Mouse (Mus musculus) liver, embryonic 16.5 days (tissue): Measurements from ENCODE around the gene Zscan10. TPM values are rescaled to one million over a fixed set of nuclear protein-coding genes. Genes with fewer than 3 reads are reported as not detected.

Source experiments
- ATAC-seq: fragments of 200-750 bp; cut with Nextera tagmentation; 2 replicates; pipeline ENCODE4 v1.8.0; 2017; ENCODE audit warnings: low read depth, mild to moderate bottlenecking, moderate number of reproducible peaks, moderate library complexity
- H3K27ac ChIP-seq: fragments of 300-500 bp; sonication (generic); 2 replicates; pipeline ENCODE4 v1.5.1; 2014; ENCODE audit warnings: mild to moderate bottlenecking, low read length
- H3K27me3 ChIP-seq: fragments of 300-500 bp; sonication (generic); 2 replicates; pipeline ENCODE4 v1.6.1; 2014; ENCODE audit warnings: low read depth, low read length, mixed read lengths; ENCODE audit not compliant: control insufficient read depth, insufficient read depth
- H3K36me3 ChIP-seq: fragments of 300-500 bp; sonication (generic); 2 replicates; pipeline ENCODE4 v1.6.1; 2014; ENCODE audit warnings: mild to moderate bottlenecking; ENCODE audit not compliant: control insufficient read depth, insufficient read depth
- H3K4me1 ChIP-seq: fragments of 300-500 bp; sonication (generic); 2 replicates; pipeline ENCODE4 v1.6.1; 2014; ENCODE audit warnings: low read depth, low read length, mixed read lengths; ENCODE audit not compliant: control insufficient read depth
- H3K4me2 ChIP-seq: fragments of 300-500 bp; sonication (generic); 2 replicates; pipeline ENCODE4 v1.6.1; 2014; ENCODE audit warnings: low read depth, low read length, mixed read lengths
- H3K4me3 ChIP-seq: fragments of 300-500 bp; sonication (generic); 2 replicates; pipeline ENCODE4 v1.5.1; 2014; ENCODE audit warnings: low read depth, mild to moderate bottlenecking, low read length
- H3K9ac ChIP-seq: fragments of 300-500 bp; sonication (generic); 2 replicates; pipeline ENCODE4 v1.6.1; 2014; ENCODE audit warnings: low read depth, low read length
- H3K9me3 ChIP-seq: fragments of 300-500 bp; sonication (generic); replicated peaks from 2 replicates; pipeline ENCODE4 v1.6.1; 2016; ENCODE audit warnings: low read length; ENCODE audit not compliant: control insufficient read depth
- WGBS: fragments of 180-500 bp; shearing (Covaris S2); extraction: QIAGEN DNeasy Blood & Tissue Kit; methylation state at CpG from one replicate; pipeline ENCODE4 v1.1.7; 2014; ENCODE audit not compliant: insufficient replicate concordance; 5-methylcytosine and 5-hydroxymethylcytosine counted together
- polyA plus RNA-seq: library from polyadenylated mRNA; unstranded; fragments of >200 nt; fragmentation: Nextera tagmentation; extraction: Ambion mirVana; gene quantifications from 2 replicates; pipeline ENCODE4 v1.2.1, GENCODE M21; 2015

The Zscan10 gene
- polyA plus RNA-seq, 1 experiment from 2014 or later, result not detected

DNA sequence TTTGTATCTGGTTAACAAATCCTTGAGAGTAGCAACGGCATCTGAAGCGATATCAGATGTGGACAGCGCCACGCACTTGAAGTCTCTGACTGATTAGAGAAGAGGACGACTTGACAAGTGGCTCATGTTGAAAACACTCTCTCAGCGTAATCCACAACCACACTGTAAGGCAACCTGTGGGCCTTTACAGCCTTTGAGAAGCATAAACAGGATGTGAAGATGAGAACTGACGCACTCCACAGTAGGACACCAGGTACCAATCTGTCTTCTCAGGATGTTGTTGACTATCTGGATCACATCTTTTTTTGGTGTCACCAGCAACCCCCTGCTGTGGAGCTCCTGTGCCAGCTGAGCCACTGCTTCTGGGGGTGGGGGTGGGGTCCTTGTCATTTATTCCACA, 19.7 kb downstream of the Zscan10 start:
- H3K27ac ChIP-seq, result no peak overlapping the region
- no peaks in the 10 kb centered on the region for H3K9me3 ChIP-seq
- no peak overlapping the region for H3K4me2 ChIP-seq
- H3K27me3 ChIP-seq, result peaks cover 7% of the 10 kb centered on the region
- 45% methylated on average over 7 of the region's 7 CpGs for WGBS
- ATAC-seq, result no peak
- H3K4me1 ChIP-seq, result no peaks in the 10 kb centered on the region
- H3K4me3 ChIP-seq, result no peak overlapping the region
- H3K9ac ChIP-seq, result no peak overlapping the region
- H3K36me3 ChIP-seq, result no peaks in the 10 kb centered on the region

DNA sequence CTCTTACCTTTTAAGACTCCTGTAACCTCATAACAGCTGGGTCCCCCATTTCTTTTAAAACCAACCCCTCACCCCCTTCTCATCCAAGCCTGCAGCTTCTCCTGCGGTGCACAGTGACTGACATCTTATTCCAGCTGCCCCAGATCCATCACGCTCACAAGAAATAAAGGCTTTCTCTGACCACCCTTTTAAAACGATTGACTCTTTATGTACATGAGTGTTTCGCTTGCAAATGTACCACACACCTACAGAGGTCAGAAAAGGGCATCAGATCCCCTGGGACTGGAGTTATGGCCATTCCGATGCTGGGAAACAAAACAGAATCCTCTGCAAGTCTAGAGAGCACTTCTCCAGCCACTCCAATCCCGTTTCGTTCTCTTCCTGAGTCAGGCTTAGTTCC, 27.2 kb downstream of the Zscan10 start:
- no peak overlapping the region for H3K4me3 ChIP-seq
- no peak for ATAC-seq
- H3K27me3 ChIP-seq, result 0 out of 2 replicates have a peak, but pooled peaks cover 3% of the 10 kb centered on the region
- no peak overlapping the region for H3K27ac ChIP-seq
- no peak overlapping the region for H3K9ac ChIP-seq
- H3K4me2 ChIP-seq, result no peak overlapping the region
- WGBS, result 42% methylated on average over 7 of the region's 7 CpGs
- no peaks in the 10 kb centered on the region for H3K9me3 ChIP-seq
- no peaks in the 10 kb centered on the region for H3K4me1 ChIP-seq
- H3K36me3 ChIP-seq, result no peaks in the 10 kb centered on the region

DNA sequence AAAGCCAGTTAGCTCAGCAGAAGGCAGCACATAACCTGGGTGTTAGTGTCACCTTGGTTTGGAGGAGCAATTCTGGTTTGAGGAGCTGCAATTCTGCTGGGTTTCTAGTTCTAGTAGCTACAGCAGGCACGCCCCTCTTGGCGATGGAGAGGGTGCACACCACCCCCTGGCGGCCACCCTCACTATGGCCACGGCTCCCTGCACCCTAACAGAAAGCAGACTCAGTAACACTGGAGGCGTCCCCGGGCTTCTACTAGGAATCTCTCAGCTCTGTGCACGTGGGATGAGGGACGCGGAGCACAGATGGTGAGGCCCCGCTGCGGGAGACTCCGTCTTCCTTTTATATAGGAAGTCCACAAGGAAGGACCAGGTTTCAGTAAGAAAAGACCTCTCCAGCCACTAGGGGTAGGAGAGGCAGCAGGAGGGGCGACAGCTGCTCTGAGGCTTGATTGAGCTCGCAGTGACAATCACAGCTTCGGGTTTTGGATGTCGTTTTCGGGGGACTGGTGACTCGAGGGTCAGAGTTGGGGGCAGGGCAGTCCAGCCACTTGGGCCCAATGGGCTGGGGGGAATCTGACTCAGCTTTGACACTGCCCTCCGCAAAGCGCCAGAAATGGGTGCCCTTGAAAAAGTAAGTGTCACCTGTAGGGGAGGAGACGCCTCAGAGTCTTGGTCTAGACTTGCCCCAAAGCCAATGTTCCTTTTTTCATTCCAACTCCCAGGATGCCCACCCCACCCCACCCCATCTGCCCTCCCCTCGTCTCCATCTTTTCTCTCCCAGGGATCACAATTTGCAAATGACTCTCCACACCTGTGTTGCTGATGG, 29.8 kb downstream of the Zscan10 start:
- Histone ChIP-seq H3K4me2 (peak overlapping the region; percentile 18; the same call in 1 of the 2 replicates), H3K4me1 (no peaks in the 10 kb centered on the region), H3K27ac (no peak overlapping the region), H3K9ac (no peak overlapping the region), H3K9me3 (no peaks in the 10 kb centered on the region), H3K27me3 (0 out of 2 replicates have a peak, but pooled peaks cover 3% of the 10 kb centered on the region), H3K4me3 (no peak overlapping the region), H3K36me3 (no peaks in the 10 kb centered on the region)
- ATAC-seq, result peak; percentile 50; the same call in 1 of the 2 replicates
- 11% methylated on average over 22 of the region's 22 CpGs for WGBS

GRCm38 (mm10) chr17:23631241-23631640, 30.6 kb downstream of the Zscan10 start:
- no peak overlapping the region for H3K4me3 ChIP-seq
- H3K27ac ChIP-seq, result no peak overlapping the region
- H3K4me1 ChIP-seq, result no peaks in the 10 kb centered on the region
- no peak overlapping the region for H3K9ac ChIP-seq
- no peaks in the 10 kb centered on the region for H3K36me3 ChIP-seq
- H3K9me3 ChIP-seq, result no peaks in the 10 kb centered on the region
- H3K4me2 ChIP-seq, result no peak overlapping the region
- no peak for ATAC-seq
- 58% methylated on average over 8 of the region's 8 CpGs for WGBS
- H3K27me3 ChIP-seq, result 0 out of 2 replicates have a peak, but pooled peaks cover 3% of the 10 kb centered on the region

DNA sequence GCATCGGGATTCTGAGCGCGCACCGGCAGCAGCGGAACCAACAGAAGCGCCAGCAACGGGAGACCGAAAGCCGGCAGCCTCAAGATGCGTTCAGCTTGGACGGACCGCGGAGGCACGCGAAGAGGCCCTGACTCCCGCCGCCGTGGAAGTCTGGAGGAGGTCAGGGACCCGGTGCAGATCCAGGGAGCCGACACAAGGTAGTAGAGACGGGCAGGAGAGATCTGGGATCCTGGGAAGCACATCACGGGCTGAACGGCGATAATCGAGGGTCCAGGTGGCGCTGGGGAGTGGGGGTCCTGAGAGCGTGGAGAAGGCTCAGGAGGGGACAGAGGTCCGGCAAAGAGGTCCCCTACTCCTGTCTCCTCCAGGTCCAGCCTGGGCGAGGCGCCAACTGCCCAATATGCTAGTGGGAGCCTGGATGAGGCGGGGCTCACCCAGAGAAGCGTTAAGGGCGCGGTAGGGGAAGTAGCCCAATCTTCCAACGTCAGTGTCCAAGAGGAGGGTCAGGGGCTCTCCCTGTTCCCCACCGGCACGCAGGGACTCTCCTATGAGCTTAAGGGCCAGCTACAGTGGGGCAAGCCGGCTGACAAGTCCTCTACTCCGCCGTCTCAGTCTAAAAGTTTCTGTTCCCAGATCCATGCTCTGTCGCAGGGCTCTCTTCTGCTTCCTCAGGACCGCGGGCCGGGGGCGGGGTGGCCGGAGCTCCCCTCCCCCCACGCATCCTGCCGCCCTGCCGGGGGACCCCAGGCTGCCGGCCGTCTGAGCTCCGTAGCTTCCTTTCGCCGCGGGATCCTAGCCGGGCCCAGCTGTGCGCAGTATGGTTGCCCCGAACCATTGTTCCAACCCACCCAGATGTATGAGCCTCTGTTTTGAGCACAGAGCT, 44.2 kb downstream of the Zscan10 start, which contains the start of gene Mmp25:
Mmp25 (minus strand) TSS at position 665 of the 883 bp plus-strand sequence.
- H3K4me2 ChIP-seq, result peak within 1 kb of the TSS; percentile 51
- H3K4me1 ChIP-seq, result no peaks in the 10 kb centered on the region; the same call in 1 of the 2 replicates
- peaks cover 25% of the 10 kb centered on the region for H3K27me3 ChIP-seq
- no peak within 1 kb of the TSS for H3K9ac ChIP-seq
- no peak within 1 kb of the TSS for H3K27ac ChIP-seq
- WGBS, result 1% methylated on average over 58 of the region's 58 CpGs
- peak within 1 kb of the TSS; percentile 47 for H3K4me3 ChIP-seq
- H3K9me3 ChIP-seq, result no peaks in the 10 kb centered on the region
- no peaks in the 10 kb centered on the region for H3K36me3 ChIP-seq
- ATAC-seq, result 0 out of 2 replicates have a peak, but pooled peaks have one; percentile 3

GRCm38 (mm10) chr17:23645894-23646293, 45.2 kb downstream of the Zscan10 start:
- peaks cover 25% of the 10 kb centered on the region for H3K27me3 ChIP-seq
- ATAC-seq, result no peak
- 42% methylated on average over 10 of the region's 10 CpGs for WGBS
- no peaks in the 10 kb centered on the region for H3K9me3 ChIP-seq
- no peaks in the 10 kb centered on the region; the same call in 1 of the 2 replicates for H3K4me1 ChIP-seq
- H3K4me3 ChIP-seq, result no peak overlapping the region
- no peaks in the 10 kb centered on the region for H3K36me3 ChIP-seq
- H3K27ac ChIP-seq, result no peak overlapping the region
- no peak overlapping the region for H3K4me2 ChIP-seq
- H3K9ac ChIP-seq, result no peak overlapping the region

- no peaks in the 10 kb centered on the region for H3K4me1 ChIP-seq
- no peak overlapping the region for H3K4me2 ChIP-seq
- no peaks in the 10 kb centered on the region; the same call in 1 of the 2 replicates for H3K27me3 ChIP-seq
- no peak overlapping the region for H3K9ac ChIP-seq
- no peak overlapping the region for H3K27ac ChIP-seq
- no peak overlapping the region for H3K4me3 ChIP-seq
- H3K36me3 ChIP-seq, result no peaks in the 10 kb centered on the region
- no peak for ATAC-seq
- H3K9me3 ChIP-seq, result no peaks in the 10 kb centered on the region
- 49% methylated on average over 6 of the region's 6 CpGs for WGBS
Observed at GRCm38 (mm10) chr17:23651363-23651762, 50.7 kb downstream of the Zscan10 start.

DNA sequence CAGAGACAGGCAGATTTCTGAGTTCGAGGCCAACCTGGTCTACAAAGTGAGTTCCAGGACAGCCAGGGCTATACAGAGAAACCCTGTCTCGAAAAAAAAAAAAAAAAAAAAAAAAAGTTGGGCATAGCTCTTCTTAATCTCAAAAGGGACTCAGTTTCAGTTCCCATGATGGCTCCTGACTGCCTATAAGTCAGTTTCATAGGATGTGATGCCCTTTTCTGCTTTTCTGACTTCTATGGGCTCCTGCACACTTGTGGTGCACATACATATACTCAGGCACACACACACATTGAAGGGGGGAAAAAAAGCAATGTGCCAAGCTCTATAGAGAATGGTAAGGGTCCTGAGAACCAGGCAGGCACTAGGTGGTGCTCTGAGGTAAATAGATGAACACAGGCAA, 52.7 kb downstream of the Zscan10 start:
- H3K36me3 ChIP-seq, result no peaks in the 10 kb centered on the region
- no peak overlapping the region for H3K4me3 ChIP-seq
- no peaks in the 10 kb centered on the region for H3K4me1 ChIP-seq
- 24% methylated on average over 2 of the region's 2 CpGs for WGBS
- ATAC-seq, result no peak
- no peaks in the 10 kb centered on the region for H3K9me3 ChIP-seq
- H3K9ac ChIP-seq, result no peak overlapping the region
- no peak overlapping the region for H3K4me2 ChIP-seq
- H3K27me3 ChIP-seq, result no peaks in the 10 kb centered on the region
- H3K27ac ChIP-seq, result no peak overlapping the region
